Mouse (Mus musculus) neural tube, embryonic 11.5 days (tissue): Measurements from ENCODE around the gene Lima1. TPM values are rescaled to one million over a fixed set of nuclear protein-coding genes. Genes with fewer than 3 reads are reported as not detected.

ENCODE experiments used
- ATAC-seq: fragments of 200-750 bp; cut with Nextera tagmentation; 2 replicates; pipeline ENCODE4 v1.8.0; 2017; ENCODE audit warnings: moderate number of reproducible peaks, mild to moderate bottlenecking, moderate TSS enrichment, moderate library complexity; ENCODE audit not compliant: insufficient read depth, low FRiP score, low TSS enrichment
- DNase-seq: peaks from one replicate; pipeline ENCODE4 v3.0.0-alpha.2; 2015; ENCODE audit warnings: low spot score
- H3K27ac ChIP-seq: fragments of 300-500 bp; sonication (generic); 2 replicates; pipeline ENCODE4 v1.5.1; 2014; ENCODE audit warnings: low read depth, mild to moderate bottlenecking, low read length
- H3K27me3 ChIP-seq: fragments of 300-500 bp; sonication (generic); 2 replicates; pipeline ENCODE4 v1.6.1; 2014; ENCODE audit warnings: mild to moderate bottlenecking, low read length, mixed read lengths; ENCODE audit not compliant: control insufficient read depth, insufficient read depth
- H3K36me3 ChIP-seq: fragments of 300-500 bp; sonication (generic); 2 replicates; pipeline ENCODE4 v1.6.1; 2014; ENCODE audit warnings: mild to moderate bottlenecking, low read length, moderate library complexity, mixed read lengths; ENCODE audit not compliant: control insufficient read depth, insufficient read depth
- H3K4me1 ChIP-seq: fragments of 300-500 bp; sonication (generic); 2 replicates; pipeline ENCODE4 v1.6.1; 2014; ENCODE audit warnings: low read length, mixed read lengths; ENCODE audit not compliant: control insufficient read depth, insufficient read depth
- H3K4me2 ChIP-seq: fragments of 300-500 bp; sonication (generic); 2 replicates; pipeline ENCODE4 v1.6.1; 2014; ENCODE audit warnings: low read depth, mild to moderate bottlenecking, moderate library complexity
- H3K4me3 ChIP-seq: fragments of 300-500 bp; sonication (generic); 2 replicates; pipeline ENCODE4 v1.5.1; 2014; ENCODE audit warnings: low read depth, low read length
- H3K9ac ChIP-seq: fragments of 300-500 bp; sonication (generic); 2 replicates; pipeline ENCODE4 v1.6.1; 2014; ENCODE audit warnings: mild to moderate bottlenecking, low read length
- H3K9me3 ChIP-seq: fragments of 300-500 bp; sonication (generic); 2 replicates; pipeline ENCODE4 v1.6.1; 2016; ENCODE audit warnings: low read length; ENCODE audit not compliant: control insufficient read depth
- WGBS: fragments of 180-500 bp; shearing (Covaris S2); extraction: QIAGEN DNeasy Blood & Tissue Kit; methylation state at CpG from one replicate; pipeline ENCODE4 v1.1.7; 2014; 5-methylcytosine and 5-hydroxymethylcytosine counted together
- polyA plus RNA-seq: library from polyadenylated mRNA; unstranded; fragments of >200 nt; fragmentation: Nextera tagmentation; extraction: Ambion mirVana; gene quantifications from 2 replicates; pipeline ENCODE4 v1.2.1, GENCODE M21; 2014

Lima1 gene
- polyA plus RNA-seq, 1 experiment from 2014 or later = 33.1 TPM

GRCm38 (mm10) chr15:99772277-99772880 is 102.9 kb downstream of the Lima1 start:
- peak overlapping the region; percentile 72 for H3K4me3 ChIP-seq
- H3K9ac ChIP-seq = peak overlapping the region; percentile 83
- peak; percentile 86 for DNase-seq
- peak overlapping the region; percentile 86 for H3K27ac ChIP-seq
- ATAC-seq = peak; percentile 93
- no peaks in the 10 kb centered on the region for H3K9me3 ChIP-seq
- under 1% methylated on average over 36 of the region's 41 CpGs for WGBS
- H3K36me3 ChIP-seq = no peaks in the 10 kb centered on the region
- H3K4me1 ChIP-seq = peaks cover 5% of the 10 kb centered on the region
- peak overlapping the region; percentile 60 for H3K4me2 ChIP-seq
- H3K27me3 ChIP-seq = no peaks in the 10 kb centered on the region

- Histone ChIP-seq H3K4me1 (peaks cover 5% of the 10 kb centered on the region), H3K36me3 (no peaks in the 10 kb centered on the region), H3K4me3 (peak overlapping the region; percentile 72), H3K4me2 (peak overlapping the region; percentile 60), H3K27ac (peak overlapping the region; percentile 86), H3K9ac (peak overlapping the region; percentile 83), H3K9me3 (no peaks in the 10 kb centered on the region), H3K27me3 (no peaks in the 10 kb centered on the region)
- DNase-seq = no peak
- peak; percentile 70 for ATAC-seq
- under 1% methylated on average over 49 of the region's 59 CpGs for WGBS
Observed at GRCm38 (mm10) chr15:99771601-99772276, 103.5 kb downstream of the Lima1 start.

- Histone ChIP-seq H3K4me3 (peak overlapping the region; percentile 72), H3K36me3 (no peaks in the 10 kb centered on the region), H3K9me3 (no peaks in the 10 kb centered on the region), H3K27me3 (no peaks in the 10 kb centered on the region), H3K4me1 (peaks cover 5% of the 10 kb centered on the region), H3K9ac (peak overlapping the region; percentile 83), H3K4me2 (peak overlapping the region; percentile 60), H3K27ac (no peak overlapping the region)
- no peak for ATAC-seq
- WGBS = 48% methylated on average over 5 of the region's 5 CpGs
- DNase-seq = no peak
Observed at GRCm38 (mm10) chr15:99771004-99771500, 104.2 kb downstream of the Lima1 start.

- Histone ChIP-seq H3K9me3 (no peaks in the 10 kb centered on the region), H3K4me2 (no peak overlapping the region), H3K27me3 (no peaks in the 10 kb centered on the region), H3K27ac (no peak overlapping the region), H3K4me1 (peaks cover 5% of the 10 kb centered on the region), H3K9ac (no peak overlapping the region), H3K36me3 (no peaks in the 10 kb centered on the region), H3K4me3 (no peak overlapping the region)
- DNase-seq = no peak
- 95% methylated on average over 1 of the region's 1 CpGs for WGBS
- no peak for ATAC-seq
Observed at GRCm38 (mm10) chr15:99768761-99769160, 106.5 kb downstream of the Lima1 start.

GRCm38 (mm10) chr15:99767467-99767866 is 107.8 kb downstream of the Lima1 start:
- Histone ChIP-seq H3K9ac (no peak overlapping the region), H3K4me3 (no peak overlapping the region), H3K9me3 (no peaks in the 10 kb centered on the region), H3K4me1 (peaks cover 5% of the 10 kb centered on the region), H3K27me3 (no peaks in the 10 kb centered on the region), H3K36me3 (no peaks in the 10 kb centered on the region), H3K27ac (no peak overlapping the region), H3K4me2 (no peak overlapping the region)
- WGBS = 90% methylated on average over 4 of the region's 4 CpGs
- DNase-seq (no peak), ATAC-seq (no peak)

GRCm38 (mm10) chr15:99754204-99754603 is 121.1 kb downstream of the Lima1 start:
- no peak overlapping the region for H3K27ac ChIP-seq
- DNase-seq (no peak), ATAC-seq (no peak)
- no peaks in the 10 kb centered on the region for H3K9me3 ChIP-seq
- no peaks in the 10 kb centered on the region for H3K27me3 ChIP-seq
- no peaks in the 10 kb centered on the region for H3K36me3 ChIP-seq
- no peaks in the 10 kb centered on the region for H3K4me1 ChIP-seq
- no peak overlapping the region for H3K9ac ChIP-seq
- 77% methylated on average over 3 of the region's 3 CpGs for WGBS
- no peak overlapping the region for H3K4me2 ChIP-seq
- H3K4me3 ChIP-seq = no peak overlapping the region

- no peak overlapping the region for H3K27ac ChIP-seq
- H3K4me3 ChIP-seq = no peak overlapping the region
- H3K36me3 ChIP-seq = peaks cover 14% of the 10 kb centered on the region
- no peak for DNase-seq
- no peak for ATAC-seq
- no peaks in the 10 kb centered on the region for H3K9me3 ChIP-seq
- H3K4me2 ChIP-seq = no peak overlapping the region
- no peak overlapping the region for H3K9ac ChIP-seq
- no peaks in the 10 kb centered on the region for H3K27me3 ChIP-seq
- H3K4me1 ChIP-seq = no peaks in the 10 kb centered on the region; the same call in 1 of the 2 replicates
- 96% methylated on average over 4 of the region's 4 CpGs for WGBS
Observed at GRCm38 (mm10) chr15:99740229-99740628, 135.0 kb downstream of the Lima1 start.

GRCm38 (mm10) chr15:99736675-99737074 is 138.6 kb downstream of the Lima1 start:
- DNase-seq (no peak), ATAC-seq (no peak)
- no peak overlapping the region for H3K27ac ChIP-seq
- H3K27me3 ChIP-seq = no peaks in the 10 kb centered on the region
- H3K9ac ChIP-seq = no peak overlapping the region
- H3K4me3 ChIP-seq = no peak overlapping the region
- 95% methylated on average over 11 of the region's 11 CpGs for WGBS
- no peak overlapping the region for H3K4me2 ChIP-seq
- H3K4me1 ChIP-seq = no peaks in the 10 kb centered on the region; the same call in 1 of the 2 replicates
- peaks cover 18% of the 10 kb centered on the region for H3K36me3 ChIP-seq
- no peaks in the 10 kb centered on the region for H3K9me3 ChIP-seq

GRCm38 (mm10) chr15:99735631-99736030 is 139.6 kb downstream of the Lima1 start:
- Histone ChIP-seq H3K36me3 (peaks cover 16% of the 10 kb centered on the region), H3K9me3 (no peaks in the 10 kb centered on the region), H3K9ac (no peak overlapping the region), H3K4me3 (no peak overlapping the region), H3K4me2 (no peak overlapping the region), H3K27me3 (no peaks in the 10 kb centered on the region), H3K27ac (no peak overlapping the region), H3K4me1 (no peaks in the 10 kb centered on the region; the same call in 1 of the 2 replicates)
- ATAC-seq = no peak
- 98% methylated on average over 2 of the region's 2 CpGs for WGBS
- no peak for DNase-seq
